Mouse (Mus musculus): ENCODE results near the gene Ksr2. TPM values are rescaled to one million over a fixed set of nuclear protein-coding genes. Genes with fewer than 3 reads are reported as not detected.
A peak's percentile ranks its signal among the peaks of the same experiment; 100 is the strongest.

The Ksr2 gene
- polyA plus RNA-seq, 1 experiment from 2014 or later = 0.09 TPM

- H3K4me3 ChIP-seq = no peak overlapping the region
- WGBS = 26% methylated on average over 7 of the region's 7 CpGs
- no peaks in the 10 kb centered on the region for H3K9me3 ChIP-seq
- H3K36me3 ChIP-seq = no peaks in the 10 kb centered on the region
- no peak for DNase-seq (ENCODE audit: low spot score)
- H3K27ac ChIP-seq = no peak overlapping the region
- H3K4me1 ChIP-seq = peaks cover 12% of the 10 kb centered on the region
- no peaks in the 10 kb centered on the region for H3K27me3 ChIP-seq (ENCODE audit: insufficient read depth, poor library complexity, severe bottlenecking)
These were observed 80.1 kb downstream of the Ksr2 start for GRCm38 (mm10) chr5:117493947-117494346.

- 56% methylated on average over 21 of the region's 21 CpGs for WGBS
- DNase-seq (ENCODE audit: low spot score) = no peak
- Histone ChIP-seq H3K27me3 (ENCODE audit: insufficient read depth, poor library complexity, severe bottlenecking) (no peaks in the 10 kb centered on the region), H3K9me3 (no peaks in the 10 kb centered on the region), H3K27ac (no peak overlapping the region), H3K36me3 (no peaks in the 10 kb centered on the region), H3K4me1 (peaks cover 12% of the 10 kb centered on the region), H3K4me3 (no peak overlapping the region)
These were observed 83.3 kb downstream of the Ksr2 start for GRCm38 (mm10) chr5:117497084-117497483.

GRCm38 (mm10) chr5:117502611-117503010 is 88.8 kb downstream of the Ksr2 start:
- Histone ChIP-seq H3K4me1 (no peaks in the 10 kb centered on the region), H3K4me3 (no peak overlapping the region), H3K27ac (no peak overlapping the region), H3K9me3 (no peaks in the 10 kb centered on the region), H3K36me3 (no peaks in the 10 kb centered on the region), H3K27me3 (ENCODE audit: insufficient read depth, poor library complexity, severe bottlenecking) (no peaks in the 10 kb centered on the region)
- WGBS = 84% methylated on average over 5 of the region's 5 CpGs
- no peak for DNase-seq (ENCODE audit: low spot score)

GRCm38 (mm10) chr5:117504431-117504830 is 90.6 kb downstream of the Ksr2 start:
- H3K27me3 ChIP-seq (ENCODE audit: insufficient read depth, poor library complexity, severe bottlenecking) = no peaks in the 10 kb centered on the region; the same call in 1 of the 2 replicates
- no peak overlapping the region for H3K27ac ChIP-seq
- H3K4me1 ChIP-seq = no peaks in the 10 kb centered on the region
- H3K4me3 ChIP-seq = no peak overlapping the region
- H3K36me3 ChIP-seq = no peaks in the 10 kb centered on the region
- DNase-seq (ENCODE audit: low spot score) = no peak
- H3K9me3 ChIP-seq = no peaks in the 10 kb centered on the region
- WGBS = 82% methylated on average over 5 of the region's 5 CpGs

- DNase-seq (ENCODE audit: low spot score) = no peak
- no peaks in the 10 kb centered on the region for H3K36me3 ChIP-seq
- H3K4me3 ChIP-seq = no peak overlapping the region
- WGBS = 60% methylated on average over 10 of the region's 10 CpGs
- no peak overlapping the region for H3K27ac ChIP-seq
- no peaks in the 10 kb centered on the region for H3K9me3 ChIP-seq
- peaks cover 4% of the 10 kb centered on the region; the same call in 1 of the 2 replicates for H3K4me1 ChIP-seq
- H3K27me3 ChIP-seq (ENCODE audit: insufficient read depth, poor library complexity, severe bottlenecking) = no peaks in the 10 kb centered on the region; the same call in 1 of the 2 replicates
These were observed 91.4 kb downstream of the Ksr2 start for GRCm38 (mm10) chr5:117505204-117505603.

- WGBS = 80% methylated on average over 7 of the region's 7 CpGs
- H3K4me1 ChIP-seq = peaks cover 6% of the 10 kb centered on the region
- no peak for DNase-seq (ENCODE audit: low spot score)
These were observed 92.0 kb downstream of the Ksr2 start for GRCm38 (mm10) chr5:117505769-117506168.

GRCm38 (mm10) chr5:117506406-117506805 is 92.6 kb downstream of the Ksr2 start:
- no peaks in the 10 kb centered on the region for H3K9me3 ChIP-seq
- 33% methylated on average over 13 of the region's 13 CpGs for WGBS
- no peak overlapping the region for H3K27ac ChIP-seq
- H3K36me3 ChIP-seq = no peaks in the 10 kb centered on the region
- peaks cover 12% of the 10 kb centered on the region for H3K4me1 ChIP-seq
- H3K4me3 ChIP-seq = no peak overlapping the region
- peaks cover 5% of the 10 kb centered on the region; the same call in 1 of the 2 replicates for H3K27me3 ChIP-seq (ENCODE audit: insufficient read depth, poor library complexity, severe bottlenecking)
- DNase-seq (ENCODE audit: low spot score) = no peak

More at GRCm38 (mm10) chr5:117505769-117506168, 92.0 kb downstream of the Ksr2 start:
- Histone ChIP-seq H3K36me3 (no peaks in the 10 kb centered on the region), H3K27ac (no peak overlapping the region), H3K9me3 (no peaks in the 10 kb centered on the region), H3K4me3 (no peak overlapping the region), H3K27me3 (ENCODE audit: insufficient read depth, poor library complexity, severe bottlenecking) (peaks cover 2% of the 10 kb centered on the region; the same call in 1 of the 2 replicates)

- Histone ChIP-seq H3K27me3 (ENCODE audit: insufficient read depth, poor library complexity, severe bottlenecking) (peaks cover 5% of the 10 kb centered on the region; the same call in 1 of the 2 replicates), H3K4me3 (0 out of 2 replicates have a peak overlapping the region, but pooled peaks have one; percentile 19), H3K36me3 (no peaks in the 10 kb centered on the region), H3K9me3 (no peaks in the 10 kb centered on the region), H3K27ac (peak overlapping the region; percentile 22; the same call in 1 of the 2 replicates), H3K4me1 (peaks cover 13% of the 10 kb centered on the region)
- no peak for DNase-seq (ENCODE audit: low spot score)
- WGBS = 44% methylated on average over 22 of the region's 22 CpGs
These were observed 95.9 kb downstream of the Ksr2 start for GRCm38 (mm10) chr5:117509511-117510375.

GRCm38 (mm10) chr5:117510864-117511263 is 97.1 kb downstream of the Ksr2 start:
- no peaks in the 10 kb centered on the region for H3K36me3 ChIP-seq
- no peak overlapping the region for H3K4me3 ChIP-seq
- no peaks in the 10 kb centered on the region for H3K9me3 ChIP-seq
- WGBS = 56% methylated on average over 10 of the region's 10 CpGs
- peaks cover 5% of the 10 kb centered on the region; the same call in 1 of the 2 replicates for H3K27me3 ChIP-seq (ENCODE audit: insufficient read depth, poor library complexity, severe bottlenecking)
- DNase-seq (ENCODE audit: low spot score) = no peak
- H3K27ac ChIP-seq = peak overlapping the region; percentile 12; the same call in 1 of the 2 replicates
- H3K4me1 ChIP-seq = peaks cover 13% of the 10 kb centered on the region

GRCm38 (mm10) chr5:117515396-117515795 is 101.6 kb downstream of the Ksr2 start:
- Histone ChIP-seq H3K27ac (no peak overlapping the region), H3K27me3 (ENCODE audit: insufficient read depth, poor library complexity, severe bottlenecking) (peaks cover 17% of the 10 kb centered on the region; the same call in 1 of the 2 replicates), H3K9me3 (no peaks in the 10 kb centered on the region), H3K4me1 (peaks cover 9% of the 10 kb centered on the region; the same call in 1 of the 2 replicates), H3K4me3 (no peak overlapping the region), H3K36me3 (no peaks in the 10 kb centered on the region)
- WGBS = 82% methylated on average over 12 of the region's 12 CpGs
- DNase-seq (ENCODE audit: low spot score) = no peak

GRCm38 (mm10) chr5:117515861-117516260 is 102.1 kb downstream of the Ksr2 start:
- Histone ChIP-seq H3K4me3 (no peak overlapping the region), H3K27me3 (ENCODE audit: insufficient read depth, poor library complexity, severe bottlenecking) (peaks cover 14% of the 10 kb centered on the region; the same call in 1 of the 2 replicates), H3K27ac (no peak overlapping the region), H3K4me1 (peaks cover 6% of the 10 kb centered on the region; the same call in 1 of the 2 replicates), H3K9me3 (no peaks in the 10 kb centered on the region), H3K36me3 (no peaks in the 10 kb centered on the region)
- WGBS = 63% methylated on average over 7 of the region's 7 CpGs
- DNase-seq (ENCODE audit: low spot score) = no peak

- DNase-seq (ENCODE audit: low spot score) = no peak
- H3K27ac ChIP-seq = no peak overlapping the region
- H3K36me3 ChIP-seq = no peaks in the 10 kb centered on the region
- no peaks in the 10 kb centered on the region for H3K4me1 ChIP-seq
- 0 out of 2 replicates have a peak, but pooled peaks cover 13% of the 10 kb centered on the region for H3K27me3 ChIP-seq (ENCODE audit: insufficient read depth, poor library complexity, severe bottlenecking)
- 2% methylated on average over 8 of the region's 8 CpGs for WGBS
- no peak overlapping the region for H3K4me3 ChIP-seq
- no peaks in the 10 kb centered on the region for H3K9me3 ChIP-seq
These were observed 102.8 kb downstream of the Ksr2 start for GRCm38 (mm10) chr5:117516597-117516996.

GRCm38 (mm10) chr5:117519858-117520495 is 106.2 kb downstream of the Ksr2 start:
- 35% methylated on average over 4 of the region's 4 CpGs for WGBS
- DNase-seq (ENCODE audit: low spot score) = no peak

More at GRCm38 (mm10) chr5:117519858-117520495, 106.2 kb downstream of the Ksr2 start:
- 0 out of 2 replicates have a peak, but pooled peaks cover 13% of the 10 kb centered on the region for H3K27me3 ChIP-seq (ENCODE audit: insufficient read depth, poor library complexity, severe bottlenecking)
- H3K4me1 ChIP-seq = no peaks in the 10 kb centered on the region
- H3K9me3 ChIP-seq = no peaks in the 10 kb centered on the region
- no peaks in the 10 kb centered on the region for H3K36me3 ChIP-seq
- no peak overlapping the region for H3K4me3 ChIP-seq
- no peak overlapping the region for H3K27ac ChIP-seq

Data from heart, embryonic 10.5 days (tissue).